Mouse (Mus musculus): ENCODE measurements around the gene Bst1.
A peak's percentile ranks its signal among the peaks of the same experiment; 100 is the strongest.

Bst1 gene

GRCm38 (mm10) chr5:43814536-43814935 is 4.1 kb upstream of the Bst1 start:
- no peak for DNase-seq

- no peak for DNase-seq
Measured at GRCm38 (mm10) chr5:43815769-43816168, 2.9 kb upstream of the Bst1 start.

- no peak for DNase-seq
Measured at GRCm38 (mm10) chr5:43820785-43821184, 2.1 kb downstream of the Bst1 start.

- DNase-seq, result no peak
Measured at GRCm38 (mm10) chr5:43821538-43821937, 2.9 kb downstream of the Bst1 start, which contains the start of gene Fbxl5. Gene Fbxl5, minus strand, starts transcription at chr5:43821638.

- no peak for DNase-seq
Measured at GRCm38 (mm10) chr5:43822199-43822598, 3.5 kb downstream of the Bst1 start.

GRCm38 (mm10) chr5:43822824-43823223 is 4.1 kb downstream of the Bst1 start:
- DNase-seq, result no peak

- no peak for DNase-seq
Measured at GRCm38 (mm10) chr5:43824580-43824979, 5.9 kb downstream of the Bst1 start.

GRCm38 (mm10) chr5:43826883-43827282 is 8.2 kb downstream of the Bst1 start:
- no peak for DNase-seq

GRCm38 (mm10) chr5:43827366-43827765 is 8.7 kb downstream of the Bst1 start:
- no peak for DNase-seq

- DNase-seq, result peak; percentile 11
Measured at GRCm38 (mm10) chr5:43836590-43836989, 17.9 kb downstream of the Bst1 start.

GRCm38 (mm10) chr5:43837372-43837771 is 18.7 kb downstream of the Bst1 start:
- peak; percentile 29 for DNase-seq

GRCm38 (mm10) chr5:43841144-43842010 is 22.7 kb downstream of the Bst1 start:
- DNase-seq, result peak; percentile 19

GRCm38 (mm10) chr5:43842011-43842285 is 23.3 kb downstream of the Bst1 start:
- DNase-seq, result no peak

GRCm38 (mm10) chr5:43842576-43843155 is 24.0 kb downstream of the Bst1 start:
- DNase-seq, result no peak

- DNase-seq, result no peak
Measured at GRCm38 (mm10) chr5:43845083-43845482, 26.4 kb downstream of the Bst1 start.

- no peak for DNase-seq
Measured at GRCm38 (mm10) chr5:43845646-43846045, 27.0 kb downstream of the Bst1 start.

- no peak for DNase-seq
Measured at GRCm38 (mm10) chr5:43846227-43846626, 27.5 kb downstream of the Bst1 start.

GRCm38 (mm10) chr5:43847555-43847954 is 28.9 kb downstream of the Bst1 start:
- no peak for DNase-seq

- DNase-seq, result no peak
Measured at GRCm38 (mm10) chr5:43848275-43848674, 29.6 kb downstream of the Bst1 start.

- no peak for DNase-seq
Measured at GRCm38 (mm10) chr5:43853096-43853867, 34.6 kb downstream of the Bst1 start.

- DNase-seq, result no peak
Measured at GRCm38 (mm10) chr5:43853868-43854488, 35.3 kb downstream of the Bst1 start.

GRCm38 (mm10) chr5:43855769-43856168 is 37.1 kb downstream of the Bst1 start:
- no peak for DNase-seq

- no peak for DNase-seq
Measured at GRCm38 (mm10) chr5:43859663-43860062, 41.0 kb downstream of the Bst1 start.
